Mouse (Mus musculus) stomach, embryonic 16.5 days (tissue): ENCODE measurements around the gene Ascl4. TPM values are rescaled to one million over a fixed set of nuclear protein-coding genes. Genes with fewer than 3 reads are reported as not detected.
A peak's percentile ranks its signal among the peaks of the same experiment; 100 is the strongest.

Source experiments
- ATAC-seq: fragments of 200-750 bp; cut with Nextera tagmentation; 2 replicates; pipeline ENCODE4 v1.8.0; 2017; ENCODE audit warnings: moderate number of reproducible peaks, moderate TSS enrichment; ENCODE audit not compliant: insufficient read depth, low FRiP score
- H3K27ac ChIP-seq: fragments of 300-500 bp; sonication (generic); 2 replicates; pipeline ENCODE4 v1.5.1; 2014; ENCODE audit warnings: low read length
- H3K27me3 ChIP-seq: fragments of 300-500 bp; sonication (generic); 2 replicates; pipeline ENCODE4 v1.6.1; 2014; ENCODE audit warnings: low read length, control low read depth, mixed read lengths; ENCODE audit not compliant: control insufficient read depth, insufficient read depth
- H3K36me3 ChIP-seq: fragments of 300-500 bp; sonication (generic); 2 replicates; pipeline ENCODE4 v1.6.1; 2014; ENCODE audit warnings: low read length; ENCODE audit not compliant: control insufficient read depth, insufficient read depth
- H3K4me1 ChIP-seq: fragments of 300-500 bp; sonication (generic); 2 replicates; pipeline ENCODE4 v1.6.1; 2014; ENCODE audit warnings: low read length, control low read depth, mixed read lengths; ENCODE audit not compliant: control insufficient read depth, insufficient read depth
- H3K4me2 ChIP-seq: fragments of 300-500 bp; sonication (generic); 2 replicates; pipeline ENCODE4 v1.6.1; 2014; ENCODE audit warnings: low read depth, low read length, mixed read lengths
- H3K4me3 ChIP-seq: fragments of 300-500 bp; sonication (generic); replicated peaks from 2 replicates; pipeline ENCODE4 v1.5.1; 2014; ENCODE audit warnings: mild to moderate bottlenecking, low read length
- H3K9ac ChIP-seq: fragments of 300-500 bp; sonication (generic); 2 replicates; pipeline ENCODE4 v1.6.1; 2014; ENCODE audit warnings: low read length
- H3K9me3 ChIP-seq: fragments of 300-500 bp; sonication (generic); replicated peaks from 2 replicates; pipeline ENCODE4 v1.6.1; 2016; ENCODE audit warnings: low read length, control low read depth; ENCODE audit not compliant: control insufficient read depth
- WGBS: fragments of 180-500 bp; shearing (Covaris S2); extraction: QIAGEN DNeasy Blood & Tissue Kit; methylation state at CpG from one replicate; pipeline ENCODE4 v1.1.7; 2014; 5-methylcytosine and 5-hydroxymethylcytosine counted together
- polyA plus RNA-seq: library from polyadenylated mRNA; unstranded; fragments of >200 nt; fragmentation: Nextera tagmentation; extraction: Ambion mirVana; gene quantifications from 2 replicates; pipeline ENCODE4 v1.2.1, GENCODE M21; 2015

The Ascl4 gene
- polyA plus RNA-seq, 1 experiment from 2014 or later: 0.37 TPM

DNA sequence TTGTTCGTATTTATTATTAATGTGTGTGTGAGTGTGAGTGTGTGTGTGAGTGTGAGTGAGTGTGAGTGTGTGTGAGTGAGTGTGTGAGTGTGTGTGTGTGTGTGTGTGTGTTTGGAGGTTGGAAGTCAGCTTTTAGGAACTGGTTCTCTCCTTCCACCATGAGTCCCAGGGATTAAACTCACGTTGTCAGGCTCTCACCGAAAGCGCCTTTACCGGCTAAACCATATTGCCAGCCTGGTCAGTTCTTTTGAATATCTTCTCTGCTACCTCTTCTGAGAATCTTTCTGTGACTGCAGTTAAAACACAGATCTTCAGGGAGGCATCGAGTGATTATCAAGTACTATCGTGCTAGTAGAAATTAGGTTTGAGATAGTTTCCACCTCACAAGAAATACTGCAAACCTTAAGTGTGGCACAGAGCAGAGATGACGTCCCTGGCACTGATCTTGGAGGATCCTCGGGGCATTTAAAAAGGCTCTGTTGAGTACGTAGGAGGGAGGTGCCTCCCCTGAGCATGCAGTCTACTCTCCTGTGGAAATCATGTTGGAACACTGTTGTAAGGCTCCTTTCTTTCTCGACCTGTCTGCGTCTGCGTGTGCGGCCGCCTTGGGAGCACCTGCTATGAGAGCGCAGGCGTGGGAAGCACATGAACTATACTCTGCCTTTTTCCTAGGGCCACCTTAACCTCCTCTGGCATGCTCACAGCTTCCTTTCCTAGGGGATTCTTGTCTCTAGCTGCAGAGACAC is 40.1 kb downstream of the Ascl4 start:
- H3K9ac ChIP-seq: no peak overlapping the region
- 61% methylated on average over 17 of the region's 17 CpGs for WGBS
- H3K27ac ChIP-seq: no peak overlapping the region
- no peaks in the 10 kb centered on the region for H3K9me3 ChIP-seq
- no peak overlapping the region for H3K4me3 ChIP-seq
- no peaks in the 10 kb centered on the region for H3K4me1 ChIP-seq
- H3K27me3 ChIP-seq: no peaks in the 10 kb centered on the region
- ATAC-seq: no peak
- no peaks in the 10 kb centered on the region for H3K36me3 ChIP-seq
- H3K4me2 ChIP-seq: no peak overlapping the region

DNA sequence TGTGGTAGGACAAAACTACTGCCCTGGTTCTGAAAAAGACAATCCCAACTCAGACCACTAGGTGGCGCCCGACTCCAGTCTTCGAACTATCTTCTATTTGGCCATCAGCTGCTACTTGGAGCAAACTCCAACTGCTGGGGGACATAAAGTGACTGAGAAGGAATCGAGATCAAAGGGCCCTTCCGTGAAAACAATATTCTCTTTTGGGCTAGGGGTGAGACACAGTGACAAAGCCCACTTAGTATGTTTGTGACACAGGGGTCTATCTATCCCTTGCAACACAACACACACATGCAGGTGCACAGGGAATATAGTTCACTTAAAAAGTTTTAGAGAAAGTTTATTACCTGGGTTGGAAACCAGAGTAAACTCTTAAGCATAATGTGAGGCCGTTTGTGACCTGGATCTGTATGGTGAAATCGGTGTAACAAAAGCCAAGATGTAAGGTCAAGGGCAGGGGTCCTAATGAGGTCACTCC is 40.7 kb downstream of the Ascl4 start:
- H3K27ac ChIP-seq: no peak overlapping the region
- H3K4me1 ChIP-seq: no peaks in the 10 kb centered on the region
- H3K27me3 ChIP-seq: no peaks in the 10 kb centered on the region
- no peak overlapping the region for H3K4me2 ChIP-seq
- H3K4me3 ChIP-seq: no peak overlapping the region
- ATAC-seq: no peak; the same call in 1 of the 2 replicates
- 11% methylated on average over 7 of the region's 7 CpGs for WGBS
- no peak overlapping the region for H3K9ac ChIP-seq
- H3K36me3 ChIP-seq: no peaks in the 10 kb centered on the region
- no peaks in the 10 kb centered on the region for H3K9me3 ChIP-seq

DNA sequence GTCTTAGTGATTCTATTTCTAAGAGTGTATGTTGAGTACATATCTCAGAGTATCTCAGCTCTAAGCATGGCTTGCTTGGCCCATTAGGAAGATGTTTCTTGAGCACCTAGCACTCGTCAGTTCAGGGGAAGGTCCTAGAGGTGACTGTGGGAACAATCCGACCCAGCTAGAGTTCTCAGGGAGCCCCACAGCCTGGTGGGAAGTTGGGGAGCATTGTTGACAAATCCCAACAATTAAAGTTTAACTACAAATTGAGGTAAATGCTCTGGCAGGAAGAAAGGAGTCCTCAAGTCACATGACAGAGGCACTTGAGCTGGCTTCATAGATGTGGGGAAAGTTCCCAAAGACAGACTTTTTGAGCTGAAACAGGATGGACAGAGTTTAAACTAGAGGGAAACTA is 41.2 kb downstream of the Ascl4 start:
- H3K27me3 ChIP-seq: no peaks in the 10 kb centered on the region
- no peak overlapping the region for H3K9ac ChIP-seq
- no peak overlapping the region for H3K4me2 ChIP-seq
- no peaks in the 10 kb centered on the region for H3K9me3 ChIP-seq
- no peak overlapping the region for H3K4me3 ChIP-seq
- H3K36me3 ChIP-seq: no peaks in the 10 kb centered on the region
- WGBS: 33% methylated on average over 2 of the region's 2 CpGs
- ATAC-seq: no peak
- H3K4me1 ChIP-seq: no peaks in the 10 kb centered on the region
- H3K27ac ChIP-seq: no peak overlapping the region

DNA sequence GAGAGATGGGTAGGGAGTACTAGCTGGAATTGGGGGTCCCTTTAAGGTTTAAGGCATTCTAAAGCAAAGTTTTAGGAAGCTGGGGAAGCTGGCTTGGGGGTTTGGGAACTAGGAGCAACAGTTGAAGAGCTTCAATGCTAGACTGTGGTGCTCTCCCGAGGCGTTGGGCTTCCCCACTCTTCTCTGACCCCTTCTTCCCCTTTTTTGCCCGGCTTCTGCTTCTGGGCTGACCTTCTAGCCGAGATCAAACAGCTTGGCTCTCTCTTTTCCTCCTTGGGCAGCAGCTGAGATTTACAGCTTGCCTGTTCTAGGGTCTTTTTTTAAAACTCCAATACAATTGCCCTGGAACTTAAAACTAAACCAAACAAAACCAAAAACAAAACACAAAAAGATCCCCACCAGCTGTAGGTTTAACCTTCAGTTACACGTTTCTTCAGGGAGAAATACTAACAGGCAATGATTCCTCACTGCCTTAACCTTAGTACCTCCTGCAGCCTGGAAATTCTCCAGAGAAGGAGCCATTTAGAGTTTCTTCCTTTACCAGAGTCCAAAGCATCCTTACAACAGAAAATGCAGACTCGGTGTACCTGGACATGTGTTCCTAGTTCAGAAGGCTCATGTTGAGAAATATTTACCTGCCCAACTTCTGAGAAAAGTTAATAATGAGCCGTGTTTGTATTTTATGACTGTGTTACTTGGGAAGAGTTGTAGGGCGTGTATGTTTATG is 42.6 kb downstream of the Ascl4 start:
- Histone ChIP-seq H3K9ac (no peak overlapping the region), H3K9me3 (no peaks in the 10 kb centered on the region), H3K4me3 (no peak overlapping the region), H3K27ac (no peak overlapping the region), H3K4me2 (no peak overlapping the region), H3K36me3 (no peaks in the 10 kb centered on the region), H3K4me1 (no peaks in the 10 kb centered on the region), H3K27me3 (no peaks in the 10 kb centered on the region)
- no peak for ATAC-seq
- WGBS: 41% methylated on average over 8 of the region's 8 CpGs

DNA sequence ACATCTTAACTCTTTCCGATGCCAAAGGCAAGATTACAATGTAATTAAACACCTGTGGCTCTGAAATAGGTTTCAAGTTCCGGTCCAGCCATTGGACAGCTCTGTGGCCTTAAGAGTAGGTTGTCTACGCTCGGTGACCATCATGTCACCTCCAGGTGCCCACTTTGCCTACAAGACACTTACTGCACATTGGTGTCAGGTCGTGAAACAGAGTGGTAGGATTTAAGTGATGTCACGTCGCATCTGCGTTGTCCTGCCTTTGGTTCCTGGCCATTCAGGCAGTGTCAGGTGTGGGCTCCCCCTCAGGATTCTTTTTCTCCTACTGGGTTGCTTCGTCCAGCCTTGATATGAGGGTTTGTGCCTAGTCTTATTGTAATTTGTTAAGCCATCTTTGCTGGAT is 44.3 kb downstream of the Ascl4 start:
- Histone ChIP-seq H3K27ac (no peak overlapping the region), H3K27me3 (no peaks in the 10 kb centered on the region), H3K4me1 (no peaks in the 10 kb centered on the region), H3K36me3 (no peaks in the 10 kb centered on the region), H3K4me2 (no peak overlapping the region), H3K9ac (no peak overlapping the region), H3K4me3 (no peak overlapping the region), H3K9me3 (no peaks in the 10 kb centered on the region)
- no peak for ATAC-seq
- WGBS: 86% methylated on average over 9 of the region's 9 CpGs

DNA sequence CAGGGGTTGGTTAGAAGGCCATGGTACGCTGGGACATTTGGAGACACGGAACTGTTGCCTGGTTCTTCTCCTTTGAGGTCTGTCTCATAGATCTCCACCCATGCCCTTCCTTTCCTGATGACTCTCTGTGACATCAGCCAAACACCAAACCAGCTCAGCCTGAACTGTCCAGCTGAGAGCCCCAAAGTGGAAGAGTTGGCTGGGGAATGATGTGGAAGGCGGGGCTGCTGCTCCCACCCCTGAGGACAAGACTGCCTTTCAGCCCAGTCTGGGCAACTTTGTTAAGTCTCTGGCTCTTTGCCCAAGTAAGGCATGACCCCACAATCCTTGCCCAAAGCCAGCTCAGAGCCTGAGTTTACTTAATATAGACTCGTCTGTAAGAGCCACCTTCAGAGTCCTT is 45.4 kb downstream of the Ascl4 start:
- no peak for ATAC-seq
- H3K4me3 ChIP-seq: no peak overlapping the region
- no peak overlapping the region for H3K4me2 ChIP-seq
- 68% methylated on average over 4 of the region's 4 CpGs for WGBS
- H3K27me3 ChIP-seq: no peaks in the 10 kb centered on the region
- H3K4me1 ChIP-seq: no peaks in the 10 kb centered on the region
- H3K36me3 ChIP-seq: no peaks in the 10 kb centered on the region
- H3K9ac ChIP-seq: no peak overlapping the region
- H3K27ac ChIP-seq: peak overlapping the region; percentile 14
- H3K9me3 ChIP-seq: no peaks in the 10 kb centered on the region

DNA sequence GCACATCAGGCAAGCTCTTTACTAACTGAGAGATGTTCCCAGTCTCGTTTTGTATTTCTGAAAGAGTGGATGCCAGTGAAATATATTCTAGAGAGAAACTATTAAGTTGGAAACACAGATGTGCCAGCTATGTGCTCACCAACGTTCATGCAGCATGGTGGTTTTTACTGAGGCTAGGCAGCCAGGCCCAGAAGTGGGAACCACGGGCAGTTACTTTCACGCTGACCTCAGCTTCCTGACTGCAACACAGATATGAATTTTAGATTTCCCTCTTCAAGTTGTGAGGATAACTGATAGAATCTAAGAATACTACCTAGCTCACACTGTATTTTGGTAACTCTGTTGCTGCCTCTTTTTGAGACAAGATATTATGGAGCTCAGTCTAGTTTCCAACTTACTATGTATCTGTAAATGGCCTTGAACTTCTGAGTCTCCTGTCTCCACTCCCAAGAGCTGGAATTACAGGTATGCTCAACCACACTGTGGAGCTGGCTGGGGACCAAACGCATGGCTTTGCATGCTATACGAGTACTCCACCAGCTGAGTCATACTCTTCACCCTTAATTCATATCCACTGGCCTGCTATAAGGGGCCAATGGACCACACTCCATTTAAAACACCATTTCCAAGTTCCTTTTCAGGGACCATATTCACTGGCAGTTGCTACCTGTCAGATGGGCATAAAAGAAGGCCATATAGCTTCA is 62.1 kb downstream of the Ascl4 start:
- WGBS: 64% methylated on average over 6 of the region's 6 CpGs

DNA sequence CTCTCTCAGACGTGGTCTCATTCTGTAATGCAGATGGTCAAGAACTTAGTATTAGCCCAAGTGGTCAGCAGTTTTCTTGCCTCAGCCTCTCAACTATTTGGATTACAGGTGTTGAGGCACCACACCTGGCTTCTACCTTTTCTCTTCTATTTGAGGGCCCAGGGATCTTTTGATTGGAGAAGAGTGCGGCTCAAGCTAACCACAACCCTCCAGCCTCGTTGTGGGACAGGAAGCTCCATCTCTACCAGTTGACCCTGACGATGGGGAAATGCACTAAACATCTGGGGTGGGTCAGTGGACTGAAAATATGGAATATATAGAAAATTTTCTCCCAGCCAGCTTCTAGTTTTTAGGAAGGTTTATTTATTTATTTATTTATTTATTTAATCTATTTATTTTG is 64.9 kb downstream of the Ascl4 start:
- Histone ChIP-seq H3K9ac (no peak overlapping the region), H3K27me3 (no peaks in the 10 kb centered on the region), H3K27ac (no peak overlapping the region), H3K9me3 (no peaks in the 10 kb centered on the region), H3K4me2 (no peak overlapping the region), H3K4me1 (no peaks in the 10 kb centered on the region), H3K4me3 (no peak overlapping the region), H3K36me3 (no peaks in the 10 kb centered on the region)
- WGBS: 79% methylated on average over 4 of the region's 4 CpGs
- no peak for ATAC-seq

More for the DNA sequence above, 62.1 kb downstream of the Ascl4 start:
- H3K4me1 ChIP-seq: no peaks in the 10 kb centered on the region
- no peaks in the 10 kb centered on the region for H3K9me3 ChIP-seq
- no peak overlapping the region for H3K9ac ChIP-seq
- no peak overlapping the region for H3K4me2 ChIP-seq
- H3K27me3 ChIP-seq: no peaks in the 10 kb centered on the region
- no peak for ATAC-seq
- no peaks in the 10 kb centered on the region for H3K36me3 ChIP-seq
- H3K4me3 ChIP-seq: no peak overlapping the region
- peak overlapping the region; percentile 43 for H3K27ac ChIP-seq

DNA sequence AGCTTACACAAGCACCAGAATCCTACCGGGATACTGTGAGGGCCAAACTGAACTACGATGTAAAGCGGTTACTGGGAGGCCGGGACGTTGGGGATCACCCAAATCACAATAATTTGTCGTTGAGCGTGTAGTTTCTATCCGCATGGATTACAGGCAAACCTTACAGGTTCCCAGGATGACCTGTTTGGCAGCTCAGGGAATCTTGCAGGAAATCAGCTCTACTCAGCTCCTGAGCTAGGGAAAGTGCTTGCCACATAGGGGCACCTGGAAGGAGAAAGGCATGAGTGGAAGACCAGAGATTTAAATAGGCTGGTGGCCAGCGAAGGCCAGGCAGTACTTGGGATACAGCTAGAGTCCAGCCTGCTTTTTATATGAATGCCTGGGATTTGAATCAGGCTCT is 66.4 kb downstream of the Ascl4 start:
- H3K27me3 ChIP-seq: no peaks in the 10 kb centered on the region
- H3K9me3 ChIP-seq: no peaks in the 10 kb centered on the region
- H3K4me1 ChIP-seq: no peaks in the 10 kb centered on the region
- no peak overlapping the region for H3K9ac ChIP-seq
- 92% methylated on average over 9 of the region's 9 CpGs for WGBS
- no peak for ATAC-seq
- no peak overlapping the region for H3K4me3 ChIP-seq
- no peaks in the 10 kb centered on the region for H3K36me3 ChIP-seq
- no peak overlapping the region for H3K27ac ChIP-seq
- no peak overlapping the region for H3K4me2 ChIP-seq
